Mouse (Mus musculus) kidney, postnatal 36 days (tissue): ENCODE data around the gene Egfl8.

Experiments used
- DNase-seq, 2 experiments: peaks; one replicate each; pipeline ENCODE4 v3.0.0; 2021 to 2022; ENCODE audit warnings: mixed read lengths in 2 of 2

The Egfl8 gene

DNA sequence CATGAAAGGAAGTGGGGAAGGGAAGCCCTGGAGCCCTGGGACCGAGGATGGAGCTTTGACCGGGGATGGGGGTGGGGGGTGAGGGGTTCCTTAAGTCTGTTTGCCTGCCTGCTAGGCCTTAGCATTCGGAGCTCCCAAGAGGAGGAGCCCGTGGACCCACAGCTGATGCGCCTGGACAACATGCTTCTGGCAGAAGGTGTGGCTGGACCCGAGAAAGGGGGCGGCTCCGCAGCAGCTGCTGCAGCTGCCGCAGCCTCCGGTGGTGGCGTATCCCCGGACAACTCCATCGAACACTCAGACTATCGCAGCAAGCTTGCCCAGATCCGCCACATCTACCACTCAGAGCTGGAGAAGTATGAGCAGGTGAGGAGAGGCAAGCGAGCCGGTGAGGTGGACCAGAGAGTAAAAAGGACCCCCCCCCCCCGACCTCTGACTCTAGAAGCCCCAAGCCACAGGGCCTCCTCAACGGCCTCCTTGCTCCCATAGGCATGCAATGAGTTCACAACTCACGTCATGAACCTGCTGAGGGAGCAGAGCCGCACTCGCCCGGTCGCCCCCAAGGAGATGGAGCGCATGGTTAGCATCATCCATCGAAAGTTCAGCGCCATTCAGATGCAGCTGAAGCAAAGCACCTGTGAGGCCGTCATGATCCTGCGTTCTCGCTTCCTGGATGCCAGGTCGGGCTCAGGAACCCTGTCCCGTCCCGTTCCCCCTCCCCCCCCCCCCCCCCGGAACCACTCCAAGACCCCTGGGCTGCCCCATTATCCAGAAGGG is 21.8 kb downstream of the Egfl8 start:
- DNase-seq, result no peak

DNA sequence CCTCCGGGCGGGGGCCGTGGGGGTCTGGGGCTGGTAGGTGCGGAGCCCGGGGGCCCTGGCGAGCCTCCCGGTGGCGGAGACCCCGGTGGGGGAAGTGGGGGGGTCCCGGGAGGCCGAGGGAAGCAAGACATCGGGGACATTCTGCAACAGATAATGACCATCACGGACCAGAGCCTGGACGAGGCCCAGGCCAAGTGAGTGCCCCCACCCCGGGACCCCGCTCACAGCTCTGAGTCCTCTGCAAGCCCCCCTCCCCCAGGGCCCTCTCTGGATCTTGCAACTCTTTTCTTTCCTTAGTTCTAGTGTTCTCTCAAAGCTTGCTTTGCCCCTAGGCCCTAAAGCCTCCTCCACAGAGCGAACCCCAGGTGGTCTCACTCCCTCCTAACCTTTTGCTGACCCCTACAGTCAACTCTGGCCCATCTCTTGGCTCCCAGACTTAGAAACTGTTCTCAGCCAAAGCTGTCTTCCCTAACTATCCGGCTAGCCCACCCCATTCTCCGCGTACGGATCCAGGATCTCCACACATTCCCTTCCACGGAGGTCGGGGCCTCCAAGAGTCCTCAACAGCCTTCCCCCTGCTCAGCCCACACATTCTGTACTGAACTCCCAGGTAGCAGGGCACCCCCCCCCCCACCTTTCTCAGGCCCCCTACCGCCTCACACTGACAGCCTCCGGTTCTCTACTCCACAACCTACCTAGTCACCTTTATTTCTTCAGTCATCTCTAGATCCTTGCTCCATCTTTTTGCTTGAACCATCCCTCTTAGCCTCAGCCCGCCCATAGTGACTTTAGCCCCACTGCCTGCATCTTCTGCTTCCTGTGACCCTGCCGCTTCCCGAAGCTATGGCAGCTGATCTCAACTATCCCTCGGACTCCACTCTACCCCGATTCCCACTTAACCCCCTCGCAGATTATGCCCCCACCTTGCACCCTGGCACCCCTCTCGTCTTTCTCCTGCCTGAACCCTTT is 22.9 kb downstream of the Egfl8 start:
- DNase-seq, result peak; percentile 61 to 64

DNA sequence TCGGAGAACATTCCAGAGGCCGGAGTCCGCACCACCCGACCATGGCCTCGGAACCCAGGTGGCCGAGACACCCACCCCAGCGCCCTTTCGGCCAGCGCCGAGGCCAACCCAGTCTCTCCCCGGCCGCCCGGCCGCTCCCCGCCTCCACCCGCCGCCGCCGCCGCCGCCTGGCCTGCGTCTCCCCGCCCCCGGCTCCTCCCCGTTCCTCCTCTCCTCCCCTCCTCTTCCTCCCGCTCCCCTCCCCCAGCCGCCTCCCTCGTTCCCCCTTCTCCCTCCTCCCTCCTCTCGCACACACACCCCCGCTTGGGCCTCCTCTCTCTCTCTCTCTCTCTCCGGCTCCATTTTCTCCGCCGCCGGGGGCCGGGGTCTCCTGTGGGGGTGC is 23.8 kb downstream of the Egfl8 start:
- peak; percentile 93 to 98 for DNase-seq

DNA sequence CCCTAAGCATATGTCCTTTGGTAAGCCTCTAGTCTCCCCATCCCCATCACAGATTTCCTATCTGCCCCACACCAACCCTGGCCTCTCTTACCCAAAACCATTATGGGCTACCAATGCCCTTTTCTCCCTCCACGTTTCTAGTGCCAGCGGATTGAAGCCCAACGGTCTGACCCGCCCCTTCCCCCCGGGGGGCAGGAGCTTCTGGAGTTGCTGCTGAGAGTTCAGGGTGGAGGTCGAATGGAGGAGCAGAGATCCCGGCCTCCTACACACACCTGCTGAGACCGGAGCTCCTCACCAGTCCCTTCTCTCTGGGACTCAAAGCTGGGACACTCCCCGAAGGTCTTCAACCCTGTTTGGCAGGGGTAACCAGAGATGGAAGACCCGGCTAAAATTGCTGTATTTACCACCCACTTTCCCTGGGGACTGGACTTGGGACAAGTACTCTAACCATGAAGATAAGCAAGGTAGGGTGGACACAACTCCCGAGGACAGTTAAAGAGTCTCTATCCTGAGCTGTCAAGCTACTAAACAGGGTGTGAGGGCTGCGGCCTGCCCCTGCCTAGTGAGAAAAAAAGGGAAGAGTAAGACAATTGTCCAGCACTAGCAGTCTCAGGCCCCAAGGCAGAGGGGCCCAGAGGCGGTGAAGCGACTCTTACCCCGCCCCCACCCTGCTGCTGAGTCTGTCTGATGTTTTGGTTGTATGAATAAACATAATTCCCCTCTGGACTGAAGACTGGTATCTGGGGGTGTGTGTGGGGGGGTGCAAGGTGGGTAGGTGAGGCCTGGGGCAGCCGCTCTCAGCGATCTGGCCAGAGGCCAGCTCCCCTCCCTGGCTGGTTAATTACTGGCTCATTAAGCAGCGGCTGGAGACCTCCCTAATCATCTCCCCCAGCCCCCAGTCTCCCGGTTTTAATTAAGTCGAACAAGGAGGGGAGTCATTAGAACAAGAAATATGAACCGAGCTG is 24.5 kb downstream of the Egfl8 start, which contains the start of gene Pbx2:
Pbx2 (plus strand) TSS at position 238 of the 965 bp plus-strand sequence.
- DNase-seq, result peak; percentile 29 to 58

DNA sequence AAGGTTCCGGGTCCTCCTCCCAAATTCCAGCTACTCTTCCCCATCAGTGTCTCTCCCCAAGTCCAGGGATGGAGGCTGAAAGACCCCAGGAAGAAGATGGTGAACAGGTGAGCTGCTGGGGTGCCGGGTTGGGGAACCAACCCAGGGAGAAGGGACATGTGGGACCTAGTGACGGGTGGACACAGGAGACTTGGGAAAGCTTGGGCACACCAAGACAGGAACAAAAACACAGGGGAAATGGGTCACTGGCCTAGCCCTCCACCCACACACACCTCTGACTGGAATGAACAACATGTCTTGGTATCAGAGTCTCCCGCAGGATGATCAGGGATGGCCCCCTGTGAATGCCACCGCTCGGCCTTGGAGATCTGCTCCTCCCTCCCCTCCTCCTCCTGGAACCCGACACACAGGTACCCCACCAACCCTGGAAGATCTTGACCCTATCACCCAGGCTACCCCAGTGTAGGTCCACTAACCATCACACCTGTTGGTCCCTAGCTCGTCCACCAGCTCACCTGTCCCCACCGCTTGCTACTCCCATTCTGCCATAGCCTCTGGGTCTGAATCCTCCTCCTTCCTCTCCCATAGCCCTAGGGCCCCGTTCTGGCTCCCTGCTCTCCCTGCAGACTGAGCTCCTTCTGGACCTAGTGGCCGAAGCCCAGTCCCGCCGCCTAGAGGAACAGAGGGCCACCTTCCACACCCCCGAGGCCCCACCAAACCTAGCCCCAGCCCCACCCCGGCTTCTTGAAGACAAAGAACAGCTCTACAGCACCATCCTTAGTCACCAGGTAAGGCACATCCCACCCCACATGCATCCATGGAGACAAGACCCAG is 25.4 kb downstream of the Egfl8 start:
- no peak for DNase-seq

DNA sequence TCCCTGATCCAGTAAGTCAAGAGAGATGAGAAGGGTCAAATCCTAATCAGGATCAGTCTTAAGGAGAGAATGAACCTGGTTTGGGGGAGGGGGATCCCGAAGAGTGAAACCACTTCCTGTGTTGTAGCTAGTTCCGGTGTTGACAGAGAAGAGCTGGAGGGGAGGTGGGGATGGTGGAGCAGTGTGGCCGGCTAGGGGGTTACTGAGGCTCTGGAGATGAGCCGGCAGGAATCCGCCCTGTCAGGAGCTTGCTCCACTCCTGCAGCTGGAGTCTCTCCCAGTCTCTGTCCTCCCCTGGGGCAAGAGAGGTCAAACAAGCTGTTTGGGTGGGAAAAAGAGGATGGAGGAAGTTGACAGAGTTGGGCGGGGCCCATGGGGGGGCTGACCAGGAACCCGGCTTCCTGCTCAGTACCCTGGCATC is 26.1 kb downstream of the Egfl8 start, which contains the start of gene Gpsm3:
Gpsm3 (plus strand) TSS at position 126 of the 421 bp plus-strand sequence.
- DNase-seq, result peak; percentile 67 to 76

DNA sequence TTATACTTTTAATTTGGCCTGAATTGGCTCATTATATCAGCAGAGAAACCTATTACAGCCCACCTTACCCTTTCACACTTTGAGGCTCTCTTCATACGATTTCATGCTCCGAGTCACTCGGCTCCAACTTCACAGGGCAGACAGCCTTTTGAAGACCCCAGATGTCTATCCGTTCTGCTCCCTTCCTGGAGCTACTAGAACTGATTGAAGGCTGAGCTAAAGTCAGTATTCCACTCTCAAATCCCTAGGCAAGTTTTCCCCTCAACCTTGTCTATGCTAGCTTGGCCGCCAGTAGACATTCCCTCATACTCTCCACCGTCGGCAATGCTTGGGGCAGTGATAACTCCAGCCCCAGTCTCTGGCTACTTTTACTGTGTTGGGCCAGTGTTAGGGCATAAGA is 26.6 kb downstream of the Egfl8 start:
- DNase-seq, result no peak

DNA sequence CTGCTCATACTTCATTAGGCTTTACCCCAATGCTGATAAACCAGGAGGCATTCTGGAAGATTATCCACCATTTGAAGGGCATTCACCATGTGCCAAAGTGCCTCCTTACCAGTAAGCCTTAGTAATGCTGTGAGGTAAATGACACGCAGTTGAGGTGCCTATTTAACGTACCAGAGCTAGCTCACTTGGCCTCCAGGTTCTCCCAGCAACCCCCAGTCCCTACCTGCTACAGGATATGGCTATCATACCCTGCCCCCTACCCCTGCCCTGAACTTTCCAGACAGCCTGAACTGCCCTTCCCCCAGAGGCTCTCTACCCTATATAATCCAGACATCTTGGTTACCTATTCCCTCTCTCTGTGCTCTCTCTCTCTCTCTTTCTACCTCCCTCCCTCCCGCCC is 27.0 kb downstream of the Egfl8 start:
- DNase-seq, result no peak

DNA sequence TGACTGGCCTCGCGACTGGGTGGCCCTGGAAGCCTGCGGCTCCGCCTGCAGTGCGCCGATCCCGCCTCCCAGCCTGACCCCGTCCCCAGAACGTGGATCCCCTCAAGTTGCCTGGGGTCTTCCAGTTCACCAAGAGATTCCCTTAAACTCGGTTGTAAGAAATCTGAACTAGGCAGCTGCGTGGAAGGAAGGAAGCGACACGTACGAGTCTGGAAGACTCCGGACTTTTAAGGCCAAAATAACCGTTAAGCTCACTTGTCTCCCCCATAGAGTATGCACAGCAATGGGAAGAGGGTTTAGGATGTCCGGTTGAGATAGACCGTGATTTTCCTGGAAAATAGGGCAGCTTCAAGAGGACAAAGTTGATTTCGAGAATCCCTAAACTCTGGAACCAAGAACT is 28.0 kb downstream of the Egfl8 start:
- DNase-seq, result no peak

DNA sequence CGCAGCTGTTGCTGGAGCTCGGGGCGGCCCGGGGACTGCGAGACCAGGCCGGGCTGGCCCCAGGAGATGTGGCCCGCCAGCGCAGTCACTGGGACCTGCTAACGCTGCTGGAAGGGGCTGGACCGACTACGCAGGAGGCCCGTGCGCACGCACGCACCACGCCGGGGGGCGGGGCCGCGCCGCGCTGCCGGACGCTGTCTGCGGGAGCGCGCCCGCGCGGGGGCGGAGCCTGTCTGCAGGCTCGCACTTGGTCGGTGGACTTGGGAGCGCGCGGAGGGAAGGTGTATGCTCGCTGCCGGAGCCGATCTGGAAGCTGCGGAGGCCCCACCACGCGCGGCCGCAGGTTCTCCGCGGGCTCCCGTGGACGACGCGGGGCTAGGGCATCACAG is 28.4 kb downstream of the Egfl8 start:
- peak; percentile 97 to 99 for DNase-seq

DNA sequence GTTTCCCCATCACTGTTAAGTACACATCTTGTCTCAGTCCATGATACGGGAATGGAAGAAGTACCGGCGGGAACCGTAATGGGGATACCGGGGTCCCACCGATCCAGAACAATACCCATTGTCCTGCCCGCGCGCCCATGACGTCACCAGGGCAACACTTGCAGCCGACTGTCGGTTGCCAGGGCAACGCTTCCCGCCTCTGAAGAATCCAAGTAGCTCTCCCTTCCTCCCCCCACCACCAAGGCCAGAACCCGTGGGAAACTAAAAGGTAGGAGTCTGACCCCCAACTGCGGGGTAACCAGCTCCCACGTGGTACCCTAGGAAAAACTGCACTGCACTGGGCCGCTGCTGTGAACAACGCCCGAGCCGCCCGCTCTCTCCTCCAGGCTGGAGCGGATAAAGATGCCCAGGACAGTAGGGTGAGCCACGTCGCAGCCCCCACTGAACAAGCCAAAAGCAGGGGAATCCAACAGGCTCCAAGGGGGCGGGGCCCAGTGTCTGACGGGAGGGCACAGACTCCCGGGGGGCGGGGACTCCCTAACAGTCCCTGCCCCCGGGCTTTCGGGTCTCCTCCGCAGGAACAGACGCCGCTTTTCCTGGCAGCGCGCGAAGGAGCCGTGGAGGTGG is 28.9 kb downstream of the Egfl8 start:
- peak; percentile 89 to 95 for DNase-seq

DNA sequence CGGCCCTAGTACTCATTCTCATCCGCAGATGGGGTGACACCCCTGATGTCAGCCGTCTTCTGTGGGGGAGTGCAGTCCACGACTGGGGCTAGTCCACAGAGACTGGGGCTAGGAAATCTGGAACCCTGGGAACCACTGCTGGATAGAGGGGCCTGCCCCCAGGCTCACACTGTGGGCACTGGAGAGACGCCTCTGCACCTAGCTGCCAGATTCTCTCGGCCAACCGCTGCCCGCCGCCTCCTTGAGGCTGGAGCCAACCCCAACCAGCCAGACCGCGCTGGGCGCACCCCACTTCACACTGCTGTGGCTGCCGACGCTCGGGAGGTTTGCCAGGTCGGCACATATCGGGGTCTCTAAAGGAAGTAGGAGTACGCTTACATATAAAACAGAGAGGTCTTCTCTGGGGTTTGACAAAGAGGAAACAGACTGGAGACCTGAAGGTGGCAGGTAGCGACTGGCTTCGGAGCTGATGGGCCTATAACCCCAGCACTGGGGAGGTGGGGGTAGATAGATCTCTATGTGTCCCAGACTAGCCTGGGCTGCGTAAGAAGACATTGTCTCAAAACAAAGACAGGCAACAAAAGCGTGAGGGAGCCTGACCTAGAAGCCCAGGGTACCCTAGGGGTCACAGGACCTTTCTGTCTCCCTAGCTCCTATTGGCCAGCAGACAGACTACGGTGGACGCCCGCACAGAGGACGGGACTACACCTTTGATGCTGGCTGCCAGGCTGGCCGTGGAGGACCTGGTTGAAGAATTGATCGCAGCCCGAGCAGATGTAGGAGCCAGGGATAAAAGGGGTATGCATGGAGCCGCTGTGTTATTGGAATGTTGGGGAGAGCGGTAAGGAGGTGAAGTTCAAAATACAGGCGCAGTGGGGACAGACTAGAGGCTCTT is 29.6 kb downstream of the Egfl8 start:
- DNase-seq, result no peak

DNA sequence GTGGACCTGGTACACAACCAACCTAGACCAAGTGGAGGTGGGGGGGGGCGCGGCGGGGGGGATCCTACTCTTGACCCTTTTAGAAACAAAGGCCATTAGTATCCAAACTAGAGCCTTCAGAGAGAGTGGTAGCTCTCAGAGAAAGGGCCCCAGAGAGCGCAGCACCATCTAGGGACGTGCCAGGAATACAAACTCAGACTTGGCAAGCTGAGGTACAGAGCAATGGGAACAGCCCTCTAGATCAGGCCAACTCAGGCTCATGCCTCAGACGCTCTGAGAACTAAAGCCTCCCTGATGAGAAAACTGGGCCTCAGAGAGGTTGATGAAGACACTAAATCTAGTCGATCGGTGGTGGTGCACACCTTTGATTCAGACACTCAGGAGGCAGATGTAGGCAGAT is 30.6 kb downstream of the Egfl8 start:
- no peak for DNase-seq

DNA sequence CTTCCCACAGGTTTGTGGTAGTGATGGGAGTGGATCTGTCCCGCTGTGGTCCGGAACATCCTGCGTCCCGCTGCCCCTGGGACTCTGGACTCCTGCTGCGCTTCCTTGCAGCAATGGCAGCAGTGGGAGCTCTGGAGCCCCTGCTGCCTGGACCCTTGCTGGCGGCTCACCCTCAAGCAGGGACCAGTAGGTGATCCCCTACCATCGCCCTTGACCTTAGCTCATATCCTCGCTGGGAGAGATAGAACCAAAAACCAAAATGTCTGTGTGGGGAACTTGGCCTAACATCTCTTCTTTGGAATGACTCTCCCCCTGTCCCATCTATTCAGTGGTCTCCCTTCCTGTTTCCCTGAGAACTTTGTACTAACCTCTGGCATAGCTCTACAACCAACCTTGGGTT is 32.0 kb downstream of the Egfl8 start:
- no peak for DNase-seq

DNA sequence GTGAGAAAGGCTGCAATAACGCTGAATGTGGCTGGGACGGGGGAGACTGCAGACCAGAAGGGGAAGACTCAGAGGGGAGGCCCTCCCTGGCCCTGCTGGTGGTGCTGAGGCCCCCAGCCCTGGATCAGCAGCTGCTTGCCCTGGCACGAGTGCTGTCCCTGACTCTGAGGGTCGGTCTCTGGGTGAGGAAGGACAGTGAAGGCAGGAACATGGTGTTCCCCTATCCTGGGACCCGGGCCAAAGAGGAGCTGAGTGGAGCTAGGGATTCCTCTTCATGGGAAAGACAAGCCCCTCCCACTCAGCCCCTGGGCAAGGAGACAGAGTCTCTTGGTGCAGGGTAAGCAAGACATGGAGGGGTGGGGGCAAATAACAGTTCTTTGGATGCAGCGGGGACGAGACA is 32.4 kb downstream of the Egfl8 start:
- no peak for DNase-seq

DNA sequence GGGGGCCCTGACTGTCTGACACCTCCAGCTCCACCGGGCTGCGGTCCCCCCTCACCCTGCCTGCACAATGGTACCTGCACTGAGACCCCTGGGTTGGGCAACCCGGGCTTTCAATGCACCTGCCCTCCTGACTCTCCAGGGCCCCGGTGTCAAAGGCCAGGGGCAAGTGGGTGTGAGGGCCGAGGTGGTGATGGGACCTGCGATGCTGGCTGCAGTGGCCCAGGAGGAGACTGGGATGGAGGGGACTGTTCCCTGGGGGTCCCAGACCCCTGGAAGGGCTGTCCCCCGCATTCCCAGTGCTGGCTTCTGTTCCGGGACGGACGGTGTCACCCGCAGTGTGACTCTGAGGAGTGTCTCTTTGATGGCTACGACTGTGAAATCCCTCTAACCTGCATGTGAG is 33.2 kb downstream of the Egfl8 start:
- no peak for DNase-seq

DNA sequence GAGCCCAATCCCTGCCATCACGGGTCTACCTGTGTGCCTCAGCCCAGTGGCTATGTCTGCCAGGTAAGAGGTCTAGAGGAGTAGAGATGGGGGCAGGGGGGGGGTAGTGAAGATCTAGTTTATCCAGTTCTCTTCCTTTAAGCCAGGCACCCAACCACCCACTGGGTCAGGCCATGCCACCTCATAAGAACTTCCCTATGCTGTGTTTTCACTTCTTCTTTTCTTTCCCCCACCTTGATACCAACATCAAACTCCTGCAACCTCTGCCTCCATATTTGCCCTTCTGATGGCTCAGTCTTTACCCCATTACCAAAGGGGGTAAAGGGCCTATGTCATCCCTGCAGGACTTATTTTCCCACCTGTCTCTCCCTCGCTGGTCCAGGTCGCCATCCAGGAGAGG is 37.7 kb downstream of the Egfl8 start:
- no peak for DNase-seq

DNA sequence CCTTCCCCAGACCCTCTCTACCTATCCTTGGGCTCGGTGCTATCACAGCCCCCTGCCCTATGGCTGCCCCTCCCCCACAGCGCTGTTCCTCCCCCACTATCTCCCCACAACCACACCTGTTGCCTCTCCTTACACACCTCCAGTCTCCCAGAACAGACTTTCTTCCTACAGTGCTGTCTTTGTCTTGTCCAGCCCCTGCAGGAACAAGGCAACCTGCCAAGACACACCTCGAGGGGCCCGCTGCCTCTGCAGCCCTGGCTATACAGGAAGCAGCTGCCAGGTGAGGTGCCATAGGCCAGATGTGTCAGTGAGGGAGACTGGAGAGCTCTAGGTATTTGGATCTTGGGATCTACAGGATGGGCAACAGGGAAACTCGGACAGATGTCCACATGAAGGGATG is 39.2 kb downstream of the Egfl8 start:
- no peak for DNase-seq

DNA sequence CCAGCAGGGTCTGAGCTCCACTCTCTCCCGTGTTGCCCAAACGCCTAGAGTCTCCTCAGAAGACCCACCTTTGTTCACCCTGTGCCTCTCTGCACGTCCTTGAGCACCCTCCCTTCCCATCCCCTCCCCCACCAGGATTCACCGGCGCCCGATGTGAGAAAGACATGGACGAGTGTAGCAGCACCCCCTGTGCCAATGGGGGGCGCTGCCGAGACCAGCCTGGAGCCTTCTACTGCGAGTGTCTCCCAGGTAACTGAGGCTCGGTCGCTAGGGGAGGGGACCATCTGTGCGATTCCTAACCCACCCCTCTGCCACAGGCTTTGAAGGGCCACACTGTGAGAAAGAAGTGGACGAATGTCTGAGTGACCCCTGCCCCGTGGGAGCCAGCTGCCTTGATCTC is 43.4 kb downstream of the Egfl8 start:
- no peak for DNase-seq

DNA sequence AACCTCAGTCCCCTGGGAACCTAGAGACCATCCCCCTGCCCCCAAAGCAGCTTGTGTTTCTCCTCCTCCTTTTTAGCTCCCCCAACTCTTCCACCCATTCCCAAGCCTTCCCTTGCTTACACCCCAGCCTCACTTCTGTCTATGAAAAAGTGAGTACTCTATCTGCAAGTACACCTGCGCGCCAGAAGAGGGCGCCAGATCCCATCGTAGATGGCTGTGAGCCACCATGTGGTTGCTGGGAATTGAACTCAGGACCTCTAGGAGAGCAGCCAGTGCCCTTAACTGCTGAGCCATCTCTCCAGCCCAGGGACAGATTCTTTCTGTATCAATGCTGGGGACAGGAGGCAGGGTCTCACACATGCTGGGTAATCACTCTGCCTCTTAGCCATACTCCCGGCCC is 43.9 kb downstream of the Egfl8 start:
- no peak for DNase-seq
